ENCODE assay signal across 18 mouse cellular contexts in genomic region chr7:142035048-142035811, GRCm38 (mm10). TPM values are rescaled to one million over a fixed set of nuclear protein-coding genes. Genes with fewer than 3 reads are reported as not detected.
A peak's percentile ranks its signal among the peaks of the same experiment; 100 is the strongest.
DNase-seq lines count a peak whose midpoint lies in the region; TF ChIP-seq lines count a peak whose summit lies in the region.
"Had no signal": no experiment of that assay in that cellular context is flagged by ENCODE, and none has a peak within 500 bp of the region (broad histone marks: within the 10 kb centered on the region; RNA-seq: fewer than 3 reads in every experiment).

No protein-coding gene starts in this region.

- intact Hi-C loops in heart, adult 2 months (cut with DNase I) = no loop called here
- intact Hi-C loops in heart, postnatal 25 days (cut with DNase I) = no loop called here

- no peak for DNase-seq in heart, adult 2 months
- DNase-seq in heart, postnatal 25 days (ENCODE audit: low spot score) = no peak
- peak; percentile 24 to 51 for DNase-seq in lung, adult 18-20 months
- DNase-seq in lung, postnatal 14 days = no peak
- peak; percentile 17 for DNase-seq in kidney, postnatal 14 days
- no peak for DNase-seq in right cerebral cortex, adult 18-20 months
- DNase-seq: adrenal gland, postnatal 25 days; cerebellum, adult 11-12 months; cerebellum, postnatal 36 days; gastrocnemius, postnatal 14 days; midbrain, embryonic 14.5 days; right cerebral cortex, postnatal 14 days; thymus, postnatal 36 days had no signal

- WGBS in heart, adult 2 months = 23% methylated on average over 2 of the region's 2 CpGs
- 14% methylated on average over 2 of the region's 2 CpGs for WGBS in small intestine, adult 2 months

- peaks cover 44% of the 10 kb centered on the region for H3K4me1 ChIP-seq in heart, adult 2 months (ENCODE audit: control insufficient read depth, insufficient read depth, low read length)
- peaks cover 62% of the 10 kb centered on the region; the same call in 1 of the 2 replicates for H3K4me1 ChIP-seq in small intestine, adult 2 months (ENCODE audit: control insufficient read depth, insufficient read depth, insufficient read length, low read length)

- no peak overlapping the region for H3K4me3 ChIP-seq in heart, adult 2 months
- H3K4me3 ChIP-seq in small intestine, adult 2 months (ENCODE audit: low read depth, low read length) = no peak overlapping the region
- H3K4me3 ChIP-seq: forebrain, embryonic 12.5 days; limb, embryonic 13.5 days; megakaryocyte, embryonic 14.5 days had no signal

- peak overlapping the region; percentile 73 for H3K27ac ChIP-seq in heart, adult 2 months
- H3K27ac ChIP-seq in small intestine, adult 2 months (ENCODE audit: insufficient read depth, low read depth, low read length) = peak overlapping the region; percentile 83
- H3K27ac ChIP-seq: forebrain, embryonic 12.5 days; limb, embryonic 13.5 days had no signal

- no peak for TF ChIP-seq EP300 in heart, adult 2 months (IDR thresholded peaks at IDR 0.05; ENCODE audit: insufficient read depth, low read depth, low read length)

- peaks cover 22% of the 10 kb centered on the region for H3K36me3 ChIP-seq in heart, adult 2 months (ENCODE audit: control insufficient read depth, insufficient read depth, low read length)
- no peaks in the 10 kb centered on the region; the same call in 1 of the 2 replicates for H3K36me3 ChIP-seq in small intestine, adult 2 months (ENCODE audit: control insufficient read depth, insufficient read depth, low read length)
- H3K36me3 ChIP-seq: limb, embryonic 13.5 days had no signal

- TF ChIP-seq POLR2A in heart, adult 2 months (IDR thresholded peaks at IDR 0.05; ENCODE audit: insufficient read depth, low read depth, low read length) = no peak
- no peak for TF ChIP-seq POLR2A in small intestine, adult 2 months (IDR thresholded peaks at IDR 0.05; ENCODE audit: low read depth, low read length)

- H3K79me2 ChIP-seq in heart, adult 2 months (replicated peaks; ENCODE audit: control insufficient read depth, insufficient read depth, low read length) = peaks cover 8% of the 10 kb centered on the region; the same call in 1 of the 2 replicates

- TF ChIP-seq CTCF in heart, adult 2 months (IDR thresholded peaks at IDR 0.05) = no peak
- TF ChIP-seq CTCF in small intestine, adult 2 months (IDR thresholded peaks at IDR 0.05; ENCODE audit: extremely low read depth, insufficient read length, insufficient replicate concordance, low read depth, low read length) = no peak

- no peak overlapping the region for H3K9ac ChIP-seq in heart, adult 2 months (ENCODE audit: low read depth, low read length)
- H3K9ac ChIP-seq: forebrain, embryonic 12.5 days; limb, embryonic 13.5 days had no signal

- H3K27me3 ChIP-seq in heart, adult 2 months (ENCODE audit: control insufficient read depth, insufficient read depth, low read length) = no peaks in the 10 kb centered on the region
- H3K27me3 ChIP-seq in small intestine, adult 2 months (ENCODE audit: control insufficient read depth, insufficient read depth, low read length) = no peaks in the 10 kb centered on the region
- H3K27me3 ChIP-seq: CH12.LX; forebrain, embryonic 12.5 days; limb, embryonic 13.5 days; megakaryocyte, embryonic 14.5 days had no signal

RNA-seq across cellular contexts. Expression of gene Mob2, which starts 25.6 kb away (rescaled TPM):
- 10 to 100 TPM; 41.9 to 44.5 TPM for total RNA-seq in heart, adult 2 months (2021)
- 44.8 and 58.9 TPM in 2 replicates for polyA plus RNA-seq in heart, adult 2 months (2012; rRNA removed)
- 10 to 100 TPM; 40.2 to 40.7 TPM for total RNA-seq in heart, postnatal 25 days (2021)
- 26.1 and 31.8 TPM in 2 replicates for polyA plus RNA-seq in small intestine, adult 2 months (2012; rRNA removed)

Comparison
In these comparisons a context has a peak if more than half of its experiments do, and no peak if none do; other contexts are left out.
1. DNase-seq: peak in lung, adult 18-20 months (2 of 2) and kidney, postnatal 14 days (single experiment); none in heart, adult 2 months (0 of 2), heart, postnatal 25 days (single experiment), lung, postnatal 14 days (single experiment) and right cerebral cortex, adult 18-20 months (single experiment).